Mouse (Mus musculus): ENCODE measurements at regions not wholly inside any gene's neighbourhood (a gene's known extent, or its start where the extent isn't known, plus 50 kb on each side); places are given as distances from the start of the nearest gene placed in this dataset.

- H3K9ac ChIP-seq (ENCODE audit: low read depth, low read length): no peak overlapping the region
- 47% methylated on average over 10 of the region's 10 CpGs for WGBS (ENCODE audit: insufficient replicate concordance)
- no peak overlapping the region for H3K27ac ChIP-seq (ENCODE audit: low read length)
- no peaks in the 10 kb centered on the region for H3K27me3 ChIP-seq (ENCODE audit: control insufficient read depth, insufficient read depth, low read depth, low read length)
- no peak overlapping the region for H3K4me3 ChIP-seq (ENCODE audit: low read depth, low read length)
- H3K36me3 ChIP-seq (ENCODE audit: control insufficient read depth, insufficient read depth): no peaks in the 10 kb centered on the region
- no peak for ATAC-seq (ENCODE audit: low read depth)
- no peaks in the 10 kb centered on the region for H3K9me3 ChIP-seq (replicated peaks; ENCODE audit: control insufficient read depth, low read length)
- no peaks in the 10 kb centered on the region; the same call in 1 of the 2 replicates for H3K4me1 ChIP-seq (ENCODE audit: control insufficient read depth, low read depth, low read length)
- H3K4me2 ChIP-seq (ENCODE audit: low read depth, low read length): no peak overlapping the region
Measured at GRCm38 (mm10) chr5:75880088-75880684, 98.1 kb downstream of the Kdr start.

GRCm38 (mm10) chr5:75878361-75878760, 99.9 kb downstream of the Kdr start:
- no peak overlapping the region for H3K4me2 ChIP-seq (ENCODE audit: low read depth, low read length)
- H3K9ac ChIP-seq (ENCODE audit: low read depth, low read length): no peak overlapping the region
- WGBS (ENCODE audit: insufficient replicate concordance): 73% methylated on average over 8 of the region's 8 CpGs
- no peaks in the 10 kb centered on the region for H3K9me3 ChIP-seq (replicated peaks; ENCODE audit: control insufficient read depth, low read length)
- H3K27me3 ChIP-seq (ENCODE audit: control insufficient read depth, insufficient read depth, low read depth, low read length): no peaks in the 10 kb centered on the region
- no peaks in the 10 kb centered on the region; the same call in 1 of the 2 replicates for H3K4me1 ChIP-seq (ENCODE audit: control insufficient read depth, low read depth, low read length)
- no peak for ATAC-seq (ENCODE audit: low read depth)
- no peaks in the 10 kb centered on the region for H3K36me3 ChIP-seq (ENCODE audit: control insufficient read depth, insufficient read depth)
- no peak overlapping the region for H3K4me3 ChIP-seq (ENCODE audit: low read depth, low read length)
- no peak overlapping the region for H3K27ac ChIP-seq (ENCODE audit: low read length)

- H3K9ac ChIP-seq (ENCODE audit: low read depth, low read length): no peak overlapping the region
- WGBS (ENCODE audit: insufficient replicate concordance): 31% methylated on average over 4 of the region's 4 CpGs
- no peaks in the 10 kb centered on the region for H3K27me3 ChIP-seq (ENCODE audit: control insufficient read depth, insufficient read depth, low read depth, low read length)
- no peak overlapping the region for H3K4me2 ChIP-seq (ENCODE audit: low read depth, low read length)
- no peaks in the 10 kb centered on the region for H3K36me3 ChIP-seq (ENCODE audit: control insufficient read depth, insufficient read depth)
- no peak overlapping the region for H3K4me3 ChIP-seq (ENCODE audit: low read depth, low read length)
- H3K27ac ChIP-seq (ENCODE audit: low read length): no peak overlapping the region
- H3K9me3 ChIP-seq (replicated peaks; ENCODE audit: control insufficient read depth, low read length): no peaks in the 10 kb centered on the region
- no peaks in the 10 kb centered on the region; the same call in 1 of the 2 replicates for H3K4me1 ChIP-seq (ENCODE audit: control insufficient read depth, low read depth, low read length)
- no peak for ATAC-seq (ENCODE audit: low read depth)
Measured at GRCm38 (mm10) chr5:75877609-75877971, 100.7 kb downstream of the Kdr start.

GRCm38 (mm10) chr5:75876871-75877608, 101.2 kb downstream of the Kdr start:
- WGBS (ENCODE audit: insufficient replicate concordance): 9% methylated on average over 9 of the region's 9 CpGs

GRCm38 (mm10) chr5:75871120-75871519, 107.1 kb downstream of the Kdr start:
- no peak for ATAC-seq (ENCODE audit: low read depth)
- Histone ChIP-seq H3K4me2 (ENCODE audit: low read depth, low read length) (no peak overlapping the region), H3K4me3 (ENCODE audit: low read depth, low read length) (no peak overlapping the region), H3K27ac (ENCODE audit: low read length) (no peak overlapping the region), H3K9ac (ENCODE audit: low read depth, low read length) (no peak overlapping the region), H3K9me3 (replicated peaks; ENCODE audit: control insufficient read depth, low read length) (no peaks in the 10 kb centered on the region), H3K4me1 (ENCODE audit: control insufficient read depth, low read depth, low read length) (no peaks in the 10 kb centered on the region), H3K27me3 (ENCODE audit: control insufficient read depth, insufficient read depth, low read depth, low read length) (no peaks in the 10 kb centered on the region), H3K36me3 (ENCODE audit: control insufficient read depth, insufficient read depth) (no peaks in the 10 kb centered on the region)
- WGBS (ENCODE audit: insufficient replicate concordance): 13% methylated on average over 8 of the region's 8 CpGs

More at GRCm38 (mm10) chr5:75876871-75877608, 101.2 kb downstream of the Kdr start:
- no peaks in the 10 kb centered on the region for H3K27me3 ChIP-seq (ENCODE audit: control insufficient read depth, insufficient read depth, low read depth, low read length)
- no peak overlapping the region for H3K4me3 ChIP-seq (ENCODE audit: low read depth, low read length)
- no peaks in the 10 kb centered on the region; the same call in 1 of the 2 replicates for H3K4me1 ChIP-seq (ENCODE audit: control insufficient read depth, low read depth, low read length)
- no peak overlapping the region for H3K9ac ChIP-seq (ENCODE audit: low read depth, low read length)
- H3K9me3 ChIP-seq (replicated peaks; ENCODE audit: control insufficient read depth, low read length): no peaks in the 10 kb centered on the region
- no peak overlapping the region for H3K27ac ChIP-seq (ENCODE audit: low read length)
- no peaks in the 10 kb centered on the region for H3K36me3 ChIP-seq (ENCODE audit: control insufficient read depth, insufficient read depth)
- no peak for ATAC-seq (ENCODE audit: low read depth)
- no peak overlapping the region for H3K4me2 ChIP-seq (ENCODE audit: low read depth, low read length)

- WGBS (ENCODE audit: insufficient replicate concordance): 70% methylated on average over 14 of the region's 14 CpGs
- Histone ChIP-seq H3K9me3 (replicated peaks; ENCODE audit: control insufficient read depth, low read length) (no peaks in the 10 kb centered on the region), H3K9ac (ENCODE audit: low read depth, low read length) (no peak overlapping the region), H3K4me3 (ENCODE audit: low read depth, low read length) (no peak overlapping the region), H3K4me2 (ENCODE audit: low read depth, low read length) (no peak overlapping the region), H3K27ac (ENCODE audit: low read length) (no peak overlapping the region), H3K27me3 (ENCODE audit: control insufficient read depth, insufficient read depth, low read depth, low read length) (no peaks in the 10 kb centered on the region), H3K4me1 (ENCODE audit: control insufficient read depth, low read depth, low read length) (no peaks in the 10 kb centered on the region), H3K36me3 (ENCODE audit: control insufficient read depth, insufficient read depth) (no peaks in the 10 kb centered on the region)
- ATAC-seq (ENCODE audit: low read depth): no peak
Measured at GRCm38 (mm10) chr5:75870666-75871065, 107.6 kb downstream of the Kdr start.

- Histone ChIP-seq H3K4me1 (ENCODE audit: control insufficient read depth, low read depth, low read length) (no peaks in the 10 kb centered on the region), H3K9ac (ENCODE audit: low read depth, low read length) (no peak overlapping the region), H3K27me3 (ENCODE audit: control insufficient read depth, insufficient read depth, low read depth, low read length) (no peaks in the 10 kb centered on the region), H3K9me3 (replicated peaks; ENCODE audit: control insufficient read depth, low read length) (no peaks in the 10 kb centered on the region), H3K36me3 (ENCODE audit: control insufficient read depth, insufficient read depth) (no peaks in the 10 kb centered on the region), H3K27ac (ENCODE audit: low read length) (no peak overlapping the region), H3K4me3 (ENCODE audit: low read depth, low read length) (no peak overlapping the region), H3K4me2 (ENCODE audit: low read depth, low read length) (no peak overlapping the region)
- 67% methylated on average over 4 of the region's 4 CpGs for WGBS (ENCODE audit: insufficient replicate concordance)
- ATAC-seq (ENCODE audit: low read depth): no peak
Measured at GRCm38 (mm10) chr5:75869535-75869934, 108.7 kb downstream of the Kdr start.

- Histone ChIP-seq H3K36me3 (ENCODE audit: control insufficient read depth, insufficient read depth) (no peaks in the 10 kb centered on the region), H3K4me3 (ENCODE audit: low read depth, low read length) (no peak overlapping the region), H3K27me3 (ENCODE audit: control insufficient read depth, insufficient read depth, low read depth, low read length) (no peaks in the 10 kb centered on the region), H3K9me3 (replicated peaks; ENCODE audit: control insufficient read depth, low read length) (no peaks in the 10 kb centered on the region), H3K4me1 (ENCODE audit: control insufficient read depth, low read depth, low read length) (no peaks in the 10 kb centered on the region), H3K9ac (ENCODE audit: low read depth, low read length) (no peak overlapping the region), H3K4me2 (ENCODE audit: low read depth, low read length) (no peak overlapping the region), H3K27ac (ENCODE audit: low read length) (no peak overlapping the region)
- WGBS (ENCODE audit: insufficient replicate concordance): 73% methylated on average over 6 of the region's 6 CpGs
- ATAC-seq (ENCODE audit: low read depth): no peak
Measured at GRCm38 (mm10) chr5:75865096-75865495, 113.2 kb downstream of the Kdr start.

GRCm38 (mm10) chr5:75863358-75863757, 114.9 kb downstream of the Kdr start:
- H3K27me3 ChIP-seq (ENCODE audit: control insufficient read depth, insufficient read depth, low read depth, low read length): no peaks in the 10 kb centered on the region
- 62% methylated on average over 6 of the region's 6 CpGs for WGBS (ENCODE audit: insufficient replicate concordance)
- H3K4me2 ChIP-seq (ENCODE audit: low read depth, low read length): no peak overlapping the region
- H3K4me1 ChIP-seq (ENCODE audit: control insufficient read depth, low read depth, low read length): no peaks in the 10 kb centered on the region
- H3K36me3 ChIP-seq (ENCODE audit: control insufficient read depth, insufficient read depth): no peaks in the 10 kb centered on the region
- H3K9ac ChIP-seq (ENCODE audit: low read depth, low read length): no peak overlapping the region
- no peak overlapping the region for H3K4me3 ChIP-seq (ENCODE audit: low read depth, low read length)
- ATAC-seq (ENCODE audit: low read depth): no peak
- H3K27ac ChIP-seq (ENCODE audit: low read length): no peak overlapping the region
- no peaks in the 10 kb centered on the region for H3K9me3 ChIP-seq (replicated peaks; ENCODE audit: control insufficient read depth, low read length)

All from liver, embryonic 16.5 days (tissue).